Mouse (Mus musculus): ENCODE results near the gene Ascc1. TPM values are rescaled to one million over a fixed set of nuclear protein-coding genes. Genes with fewer than 3 reads are reported as not detected.
A peak's percentile ranks its signal among the peaks of the same experiment; 100 is the strongest.

Ascc1 gene
- polyA plus RNA-seq, 1 experiment from 2014 or later = 45.6 TPM

GRCm38 (mm10) chr10:60034621-60035020 lies 32.0 kb downstream of the Ascc1 start:
- Histone ChIP-seq H3K27ac (no peak overlapping the region), H3K4me2 (replicated peaks) (no peak overlapping the region), H3K36me3 (replicated peaks; ENCODE audit: control insufficient read depth, insufficient read depth) (no peaks in the 10 kb centered on the region), H3K27me3 (ENCODE audit: control insufficient read depth, insufficient read depth, low read length) (no peaks in the 10 kb centered on the region), H3K9me3 (ENCODE audit: control insufficient read depth, low read length) (no peaks in the 10 kb centered on the region), H3K9ac (no peak overlapping the region), H3K4me1 (replicated peaks; ENCODE audit: control insufficient read depth, insufficient read depth, low read length) (peaks cover 12% of the 10 kb centered on the region), H3K4me3 (replicated peaks; ENCODE audit: low read length) (no peak overlapping the region)
- ATAC-seq (ENCODE audit: low FRiP score) (no peak), DNase-seq (ENCODE audit: low spot score) (no peak)
- WGBS = 78% methylated on average over 3 of the region's 3 CpGs

GRCm38 (mm10) chr10:60035744-60036143 lies 33.1 kb downstream of the Ascc1 start:
- Histone ChIP-seq H3K27me3 (ENCODE audit: control insufficient read depth, insufficient read depth, low read length) (no peaks in the 10 kb centered on the region), H3K27ac (no peak overlapping the region), H3K4me3 (replicated peaks; ENCODE audit: low read length) (no peak overlapping the region), H3K4me2 (replicated peaks) (no peak overlapping the region), H3K4me1 (replicated peaks; ENCODE audit: control insufficient read depth, insufficient read depth, low read length) (peaks cover 12% of the 10 kb centered on the region), H3K9me3 (ENCODE audit: control insufficient read depth, low read length) (no peaks in the 10 kb centered on the region), H3K36me3 (replicated peaks; ENCODE audit: control insufficient read depth, insufficient read depth) (no peaks in the 10 kb centered on the region), H3K9ac (no peak overlapping the region)
- DNase-seq (ENCODE audit: low spot score) (no peak), ATAC-seq (ENCODE audit: low FRiP score) (no peak)
- WGBS = 80% methylated on average over 4 of the region's 4 CpGs

- no peak for ATAC-seq (ENCODE audit: low FRiP score)
- H3K27me3 ChIP-seq (ENCODE audit: control insufficient read depth, insufficient read depth, low read length) = no peaks in the 10 kb centered on the region
- 92% methylated on average over 8 of the region's 8 CpGs for WGBS
- no peak overlapping the region for H3K9ac ChIP-seq
- H3K4me3 ChIP-seq (replicated peaks; ENCODE audit: low read length) = no peak overlapping the region
- no peak overlapping the region for H3K27ac ChIP-seq
- no peak overlapping the region for H3K4me2 ChIP-seq (replicated peaks)
- H3K9me3 ChIP-seq (ENCODE audit: control insufficient read depth, low read length) = no peaks in the 10 kb centered on the region
- H3K4me1 ChIP-seq (replicated peaks; ENCODE audit: control insufficient read depth, insufficient read depth, low read length) = no peaks in the 10 kb centered on the region
- H3K36me3 ChIP-seq (replicated peaks; ENCODE audit: control insufficient read depth, insufficient read depth) = 0 out of 2 replicates have a peak, but pooled peaks cover 2% of the 10 kb centered on the region
- no peak for DNase-seq (ENCODE audit: low spot score)
Measured at GRCm38 (mm10) chr10:60042350-60042922, 39.8 kb downstream of the Ascc1 start.

GRCm38 (mm10) chr10:60046696-60047095 lies 44.1 kb downstream of the Ascc1 start:
- Histone ChIP-seq H3K4me3 (replicated peaks; ENCODE audit: low read length) (no peak overlapping the region), H3K27me3 (ENCODE audit: control insufficient read depth, insufficient read depth, low read length) (no peaks in the 10 kb centered on the region), H3K9me3 (ENCODE audit: control insufficient read depth, low read length) (no peaks in the 10 kb centered on the region), H3K36me3 (replicated peaks; ENCODE audit: control insufficient read depth, insufficient read depth) (0 out of 2 replicates have a peak, but pooled peaks cover 9% of the 10 kb centered on the region), H3K27ac (no peak overlapping the region), H3K4me2 (replicated peaks) (no peak overlapping the region), H3K9ac (no peak overlapping the region), H3K4me1 (replicated peaks; ENCODE audit: control insufficient read depth, insufficient read depth, low read length) (no peaks in the 10 kb centered on the region)
- ATAC-seq (ENCODE audit: low FRiP score) = no peak
- peak; percentile 51 for DNase-seq (ENCODE audit: low spot score)
- 38% methylated on average over 5 of the region's 5 CpGs for WGBS

GRCm38 (mm10) chr10:60050581-60050980 lies 48.0 kb downstream of the Ascc1 start:
- H3K4me1 ChIP-seq (replicated peaks; ENCODE audit: control insufficient read depth, insufficient read depth, low read length) = no peaks in the 10 kb centered on the region
- 94% methylated on average over 10 of the region's 10 CpGs for WGBS
- ATAC-seq (ENCODE audit: low FRiP score) (no peak), DNase-seq (ENCODE audit: low spot score) (no peak)
- no peak overlapping the region for H3K4me2 ChIP-seq (replicated peaks)
- H3K9ac ChIP-seq = no peak overlapping the region
- no peak overlapping the region for H3K27ac ChIP-seq
- H3K36me3 ChIP-seq (replicated peaks; ENCODE audit: control insufficient read depth, insufficient read depth) = 0 out of 2 replicates have a peak, but pooled peaks cover 7% of the 10 kb centered on the region
- H3K4me3 ChIP-seq (replicated peaks; ENCODE audit: low read length) = no peak overlapping the region
- H3K27me3 ChIP-seq (ENCODE audit: control insufficient read depth, insufficient read depth, low read length) = no peaks in the 10 kb centered on the region
- no peaks in the 10 kb centered on the region for H3K9me3 ChIP-seq (ENCODE audit: control insufficient read depth, low read length)

GRCm38 (mm10) chr10:60053073-60053472 lies 50.5 kb downstream of the Ascc1 start:
- Histone ChIP-seq H3K9ac (no peak overlapping the region), H3K27me3 (ENCODE audit: control insufficient read depth, insufficient read depth, low read length) (no peaks in the 10 kb centered on the region), H3K4me1 (replicated peaks; ENCODE audit: control insufficient read depth, insufficient read depth, low read length) (no peaks in the 10 kb centered on the region), H3K9me3 (ENCODE audit: control insufficient read depth, low read length) (peaks cover 12% of the 10 kb centered on the region), H3K4me3 (replicated peaks; ENCODE audit: low read length) (no peak overlapping the region), H3K36me3 (replicated peaks; ENCODE audit: control insufficient read depth, insufficient read depth) (0 out of 2 replicates have a peak, but pooled peaks cover 7% of the 10 kb centered on the region), H3K4me2 (replicated peaks) (no peak overlapping the region), H3K27ac (no peak overlapping the region)
- no peak for DNase-seq (ENCODE audit: low spot score)
- WGBS = 69% methylated on average over 4 of the region's 4 CpGs
- no peak for ATAC-seq (ENCODE audit: low FRiP score)

- Histone ChIP-seq H3K27ac (no peak overlapping the region), H3K9me3 (ENCODE audit: control insufficient read depth, low read length) (peaks cover 11% of the 10 kb centered on the region), H3K4me1 (replicated peaks; ENCODE audit: control insufficient read depth, insufficient read depth, low read length) (no peaks in the 10 kb centered on the region), H3K4me3 (replicated peaks; ENCODE audit: low read length) (no peak overlapping the region), H3K27me3 (ENCODE audit: control insufficient read depth, insufficient read depth, low read length) (no peaks in the 10 kb centered on the region), H3K9ac (no peak overlapping the region), H3K36me3 (replicated peaks; ENCODE audit: control insufficient read depth, insufficient read depth) (0 out of 2 replicates have a peak, but pooled peaks cover 3% of the 10 kb centered on the region), H3K4me2 (replicated peaks) (no peak overlapping the region)
- 84% methylated on average over 5 of the region's 5 CpGs for WGBS
- DNase-seq (ENCODE audit: low spot score) (no peak), ATAC-seq (ENCODE audit: low FRiP score) (no peak)
Measured at GRCm38 (mm10) chr10:60062173-60062572, 59.6 kb downstream of the Ascc1 start.

- Histone ChIP-seq H3K27me3 (ENCODE audit: control insufficient read depth, insufficient read depth, low read length) (no peaks in the 10 kb centered on the region), H3K36me3 (replicated peaks; ENCODE audit: control insufficient read depth, insufficient read depth) (0 out of 2 replicates have a peak, but pooled peaks cover 3% of the 10 kb centered on the region), H3K9me3 (ENCODE audit: control insufficient read depth, low read length) (peaks cover 3% of the 10 kb centered on the region; the same call in 1 of the 2 replicates), H3K27ac (no peak overlapping the region), H3K4me1 (replicated peaks; ENCODE audit: control insufficient read depth, insufficient read depth, low read length) (no peaks in the 10 kb centered on the region), H3K4me2 (replicated peaks) (no peak overlapping the region), H3K4me3 (replicated peaks; ENCODE audit: low read length) (no peak overlapping the region), H3K9ac (no peak overlapping the region)
- no peak for ATAC-seq (ENCODE audit: low FRiP score)
- DNase-seq (ENCODE audit: low spot score) = no peak
- WGBS = 52% methylated on average over 5 of the region's 5 CpGs
Measured at GRCm38 (mm10) chr10:60062931-60063330, 60.3 kb downstream of the Ascc1 start.

GRCm38 (mm10) chr10:60066524-60066923 lies 63.9 kb downstream of the Ascc1 start:
- ATAC-seq (ENCODE audit: low FRiP score) (no peak), DNase-seq (ENCODE audit: low spot score) (no peak)
- H3K9me3 ChIP-seq (ENCODE audit: control insufficient read depth, low read length) = no peaks in the 10 kb centered on the region
- H3K4me2 ChIP-seq (replicated peaks) = no peak overlapping the region
- no peak overlapping the region for H3K27ac ChIP-seq
- H3K4me3 ChIP-seq (replicated peaks; ENCODE audit: low read length) = no peak overlapping the region
- H3K9ac ChIP-seq = no peak overlapping the region
- H3K4me1 ChIP-seq (replicated peaks; ENCODE audit: control insufficient read depth, insufficient read depth, low read length) = 0 out of 2 replicates have a peak, but pooled peaks cover 6% of the 10 kb centered on the region
- 76% methylated on average over 3 of the region's 3 CpGs for WGBS
- H3K36me3 ChIP-seq (replicated peaks; ENCODE audit: control insufficient read depth, insufficient read depth) = 0 out of 2 replicates have a peak, but pooled peaks cover 3% of the 10 kb centered on the region
- H3K27me3 ChIP-seq (ENCODE audit: control insufficient read depth, insufficient read depth, low read length) = no peaks in the 10 kb centered on the region

All from hindbrain, embryonic 14.5 days (tissue).